Comparison of ENCODE assay signal across 17 mouse cellular contexts in the genomic region with DNA sequence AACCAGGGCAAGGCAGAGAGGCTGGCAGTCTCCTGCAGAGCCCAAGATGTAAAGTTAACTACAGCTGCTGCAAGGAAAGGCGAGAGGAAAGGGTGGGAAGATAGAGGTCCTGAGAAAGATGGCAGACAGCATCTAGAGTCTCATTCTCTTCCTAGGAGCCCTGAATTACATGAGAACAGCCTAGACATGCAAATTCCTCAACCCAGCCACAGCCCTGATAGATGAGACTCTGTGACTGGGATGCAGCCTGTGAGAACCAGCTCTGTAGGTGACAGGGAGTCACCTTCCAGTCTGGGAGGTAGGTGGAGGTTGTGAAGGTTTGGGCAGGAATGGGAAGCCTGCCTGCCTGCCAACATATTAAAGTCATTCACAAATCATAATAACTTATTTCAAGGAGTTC.
A peak's percentile ranks its signal among the peaks of the same experiment; 100 is the strongest.
DNase-seq lines count a peak whose midpoint lies in the region; ATAC-seq and TF ChIP-seq lines count a peak whose summit lies in the region.
"Had no signal": no experiment of that assay in that cellular context is flagged by ENCODE, and none has a peak within 500 bp of the region (broad histone marks: within the 10 kb centered on the region; RNA-seq: fewer than 3 reads in every experiment).

No protein-coding gene starts in this region.

- DNase-seq in frontal cortex, postnatal 10 days (ENCODE audit: low spot score in 2 of 2) = no peak
- no peak for DNase-seq in hindbrain, postnatal 0 days (ENCODE audit: low spot score)
- no peak for DNase-seq in midbrain, postnatal 0 days (ENCODE audit: low spot score)
- DNase-seq in midbrain, embryonic 14.5 days = no peak
- DNase-seq in yolk sac, embryonic 10.5 days (ENCODE audit: low spot score) = no peak
- DNase-seq: cerebellum, adult 11-12 months; gastrocnemius, postnatal 10 days; liver, embryonic 13.5 days; thymus, adult 18-20 months had no signal

- 0 out of 2 replicates have a peak, but pooled peaks cover 4% of the 10 kb centered on the region for H3K9me3 ChIP-seq in hindbrain, embryonic 12.5 days (replicated peaks)
- no peaks in the 10 kb centered on the region for H3K9me3 ChIP-seq in hindbrain, postnatal 0 days (ENCODE audit: low read length)
- H3K9me3 ChIP-seq in midbrain, postnatal 0 days (ENCODE audit: low read length) = no peaks in the 10 kb centered on the region
- no peaks in the 10 kb centered on the region for H3K9me3 ChIP-seq in midbrain, embryonic 14.5 days (ENCODE audit: control insufficient read depth, low read length)
- H3K9me3 ChIP-seq in kidney, embryonic 15.5 days (replicated peaks) = no peaks in the 10 kb centered on the region
- H3K9me3 ChIP-seq: embryonic facial prominence, embryonic 15.5 days; limb, embryonic 13.5 days; liver, embryonic 13.5 days; lung, embryonic 15.5 days; stomach, embryonic 15.5 days had no signal

- peaks cover 36% of the 10 kb centered on the region for H3K4me1 ChIP-seq in hindbrain, embryonic 12.5 days
- H3K4me1 ChIP-seq in hindbrain, postnatal 0 days (ENCODE audit: insufficient read depth, low read length) = peaks cover 10% of the 10 kb centered on the region; the same call in 1 of the 2 replicates
- H3K4me1 ChIP-seq in midbrain, postnatal 0 days (ENCODE audit: insufficient read depth, low read length) = peaks cover 13% of the 10 kb centered on the region
- peaks cover 12% of the 10 kb centered on the region for H3K4me1 ChIP-seq in midbrain, embryonic 14.5 days (ENCODE audit: control insufficient read depth, insufficient read depth, low read length)
- peaks cover 36% of the 10 kb centered on the region for H3K4me1 ChIP-seq in kidney, embryonic 15.5 days

- no peaks in the 10 kb centered on the region for H3K36me3 ChIP-seq in hindbrain, embryonic 12.5 days
- no peaks in the 10 kb centered on the region for H3K36me3 ChIP-seq in hindbrain, postnatal 0 days (ENCODE audit: insufficient read depth, low read length)
- H3K36me3 ChIP-seq in midbrain, postnatal 0 days (ENCODE audit: insufficient read depth, low read length) = no peaks in the 10 kb centered on the region
- H3K36me3 ChIP-seq in midbrain, embryonic 14.5 days (ENCODE audit: control insufficient read depth, insufficient read depth, low read length) = no peaks in the 10 kb centered on the region
- no peaks in the 10 kb centered on the region for H3K36me3 ChIP-seq in kidney, embryonic 15.5 days
- H3K36me3 ChIP-seq: embryonic facial prominence, embryonic 15.5 days; limb, embryonic 13.5 days; liver, embryonic 13.5 days; lung, embryonic 15.5 days; stomach, embryonic 15.5 days had no signal

- WGBS in hindbrain, embryonic 12.5 days = 40% methylated on average over 1 of the region's 1 CpGs
- WGBS in hindbrain, postnatal 0 days = 50% methylated on average over 1 of the region's 1 CpGs
- 73% methylated on average over 1 of the region's 1 CpGs for WGBS in midbrain, postnatal 0 days
- WGBS in midbrain, embryonic 14.5 days = 56% methylated on average over 1 of the region's 1 CpGs
- 67% methylated on average over 1 of the region's 1 CpGs for WGBS in kidney, embryonic 15.5 days

- H3K27me3 ChIP-seq in hindbrain, embryonic 12.5 days = peaks cover 54% of the 10 kb centered on the region
- H3K27me3 ChIP-seq in hindbrain, postnatal 0 days (ENCODE audit: insufficient read depth, low read length) = peaks cover 13% of the 10 kb centered on the region; the same call in 1 of the 2 replicates
- peaks cover 3% of the 10 kb centered on the region; the same call in 1 of the 2 replicates for H3K27me3 ChIP-seq in midbrain, postnatal 0 days (ENCODE audit: insufficient read depth, low read length)
- no peaks in the 10 kb centered on the region; the same call in 1 of the 2 replicates for H3K27me3 ChIP-seq in midbrain, embryonic 14.5 days (ENCODE audit: control insufficient read depth, insufficient read depth, low read length)
- H3K27me3 ChIP-seq in kidney, embryonic 15.5 days = peaks cover 54% of the 10 kb centered on the region
- H3K27me3 ChIP-seq: lung, embryonic 15.5 days had no signal

- no peak overlapping the region for H3K4me3 ChIP-seq in hindbrain, embryonic 12.5 days
- H3K4me3 ChIP-seq in hindbrain, postnatal 0 days (ENCODE audit: low read length) = no peak overlapping the region
- no peak overlapping the region for H3K4me3 ChIP-seq in midbrain, postnatal 0 days (ENCODE audit: low read depth, low read length)
- H3K4me3 ChIP-seq in midbrain, embryonic 14.5 days (replicated peaks; ENCODE audit: low read depth, low read length) = no peak overlapping the region
- no peak overlapping the region for H3K4me3 ChIP-seq in kidney, embryonic 15.5 days (replicated peaks)
- H3K4me3 ChIP-seq: embryonic facial prominence, embryonic 15.5 days; limb, embryonic 13.5 days; liver, embryonic 13.5 days; lung, embryonic 15.5 days; stomach, embryonic 15.5 days had no signal

- no peak overlapping the region for H3K9ac ChIP-seq in hindbrain, embryonic 12.5 days
- H3K9ac ChIP-seq in hindbrain, postnatal 0 days (replicated peaks; ENCODE audit: low read length) = no peak overlapping the region
- no peak overlapping the region for H3K9ac ChIP-seq in midbrain, postnatal 0 days (replicated peaks; ENCODE audit: low read length, poor library complexity, severe bottlenecking)
- no peak overlapping the region for H3K9ac ChIP-seq in midbrain, embryonic 14.5 days (replicated peaks; ENCODE audit: low read length)
- no peak overlapping the region for H3K9ac ChIP-seq in kidney, embryonic 15.5 days
- H3K9ac ChIP-seq: embryonic facial prominence, embryonic 15.5 days; limb, embryonic 13.5 days; liver, embryonic 13.5 days; lung, embryonic 15.5 days; stomach, embryonic 15.5 days had no signal

- peak; percentile 49 for ATAC-seq in frontal cortex, adult (ENCODE audit: low TSS enrichment)
- ATAC-seq in hindbrain, embryonic 12.5 days (ENCODE audit: low FRiP score) = no peak
- no peak for ATAC-seq in hindbrain, postnatal 0 days
- ATAC-seq in midbrain, postnatal 0 days (ENCODE audit: low FRiP score) = no peak
- ATAC-seq in midbrain, embryonic 14.5 days (ENCODE audit: low FRiP score, low TSS enrichment) = no peak
- ATAC-seq in kidney, embryonic 15.5 days (replicated peaks; ENCODE audit: low FRiP score) = no peak

- TF ChIP-seq CTCF in hindbrain, postnatal 0 days (IDR thresholded peaks at IDR 0.05; ENCODE audit: low read depth) = no peak
- TF ChIP-seq CTCF in midbrain, postnatal 0 days (IDR thresholded peaks at IDR 0.05) = no peak

- 0 out of 2 replicates have a peak overlapping the region, but pooled peaks have one; percentile 29 for H3K4me2 ChIP-seq in hindbrain, embryonic 12.5 days (replicated peaks)
- no peak overlapping the region for H3K4me2 ChIP-seq in hindbrain, postnatal 0 days (ENCODE audit: low read depth, low read length)
- H3K4me2 ChIP-seq in midbrain, postnatal 0 days (ENCODE audit: low read depth, low read length, poor library complexity, severe bottlenecking) = no peak overlapping the region
- no peak overlapping the region for H3K4me2 ChIP-seq in midbrain, embryonic 14.5 days (ENCODE audit: low read length)
- H3K4me2 ChIP-seq in kidney, embryonic 15.5 days = no peak overlapping the region
- H3K4me2 ChIP-seq: liver, embryonic 13.5 days had no signal

- no peak overlapping the region for H3K27ac ChIP-seq in hindbrain, embryonic 12.5 days
- no peak overlapping the region for H3K27ac ChIP-seq in hindbrain, postnatal 0 days
- H3K27ac ChIP-seq in midbrain, postnatal 0 days (ENCODE audit: low read depth, low read length) = 0 out of 2 replicates have a peak overlapping the region, but pooled peaks have one; percentile 26
- no peak overlapping the region for H3K27ac ChIP-seq in midbrain, embryonic 14.5 days (replicated peaks; ENCODE audit: low read depth, low read length)
- H3K27ac ChIP-seq in kidney, embryonic 15.5 days = no peak overlapping the region
- H3K27ac ChIP-seq: embryonic facial prominence, embryonic 15.5 days; limb, embryonic 13.5 days; liver, embryonic 13.5 days; lung, embryonic 15.5 days; macrophage; stomach, embryonic 15.5 days had no signal
